Mouse (Mus musculus) gonadal fat pad, adult 2 months (tissue): ENCODE measurements around the gene Slc9a7. TPM values are rescaled to one million over a fixed set of nuclear protein-coding genes. Genes with fewer than 3 reads are reported as not detected.

ENCODE experiments used
- DNase-seq: peaks from one replicate; pipeline ENCODE4 v3.0.0-alpha.2; 2012; ENCODE audit warnings: low read depth
- polyA plus RNA-seq: library from polyadenylated mRNA; depleted of rRNA; stranded (reverse); fragments of >200 nt; gene quantifications from 2 replicates; pipeline ENCODE4 v1.2.3, GENCODE M21; 2012; rRNA removed

Slc9a7 gene
- polyA plus RNA-seq = 3.4 and 5.2 TPM in 2 replicates

DNA sequence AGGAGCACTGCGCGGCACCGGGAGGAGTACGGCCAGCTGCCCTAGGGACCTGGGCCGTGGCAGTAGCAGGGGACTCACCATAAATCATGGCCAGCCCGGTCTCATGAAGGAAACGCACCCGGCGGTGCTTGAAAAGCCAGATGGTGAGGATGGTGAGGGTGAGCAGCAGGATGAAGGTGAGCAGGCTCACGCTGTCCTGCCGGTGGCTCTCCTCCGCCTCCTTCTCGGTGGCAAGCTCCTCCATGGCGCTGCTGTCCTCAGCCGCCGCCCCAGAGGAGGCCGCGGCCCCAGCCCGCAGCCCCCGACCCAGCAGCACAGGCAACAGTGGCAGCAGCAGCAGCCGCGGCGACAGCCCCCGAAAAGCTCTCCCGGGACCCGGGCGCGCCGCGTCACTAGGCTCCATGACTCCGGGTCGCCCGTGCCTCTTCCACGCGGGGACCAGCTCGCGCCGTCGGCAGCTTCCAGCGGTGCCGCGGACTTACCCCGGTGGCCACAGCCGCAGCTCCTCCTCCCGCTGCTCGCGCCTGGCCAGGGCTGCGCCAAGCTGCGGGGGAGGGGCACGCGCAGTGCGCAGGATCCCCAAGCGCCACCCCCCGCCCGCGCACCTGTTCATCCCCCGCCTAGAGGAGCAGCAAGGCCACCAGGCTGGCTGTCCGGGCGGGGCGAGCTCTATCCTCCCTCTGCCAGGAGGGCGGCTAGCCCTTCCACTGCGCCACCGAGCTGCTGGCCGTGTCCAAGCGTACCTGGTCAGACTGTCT is at the start of gene Slc9a7:
TSS of gene Slc9a7 (minus strand) at position 526 of the 758 bp plus-strand sequence.
- peak; percentile 5 for DNase-seq

DNA sequence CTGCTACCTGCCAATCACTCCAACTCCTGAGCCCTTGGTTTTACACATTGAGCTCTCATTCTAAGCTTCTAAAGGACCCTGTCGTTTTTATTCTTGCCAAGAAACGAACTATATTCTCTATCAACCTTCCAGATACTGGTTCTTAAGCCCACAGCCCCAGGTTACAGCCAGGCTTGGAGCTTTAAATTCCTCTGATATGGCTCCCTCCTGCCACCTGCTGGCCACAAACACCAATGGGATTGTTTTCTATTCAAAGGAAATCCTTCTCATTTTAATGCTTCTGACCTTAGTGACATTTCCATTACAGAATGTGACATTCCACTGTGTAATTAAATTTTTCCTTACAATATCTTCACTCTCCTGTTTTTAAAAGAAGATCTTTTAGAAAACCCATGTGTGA is 44.1 kb upstream of the Slc9a7 start:
- no peak for DNase-seq

DNA sequence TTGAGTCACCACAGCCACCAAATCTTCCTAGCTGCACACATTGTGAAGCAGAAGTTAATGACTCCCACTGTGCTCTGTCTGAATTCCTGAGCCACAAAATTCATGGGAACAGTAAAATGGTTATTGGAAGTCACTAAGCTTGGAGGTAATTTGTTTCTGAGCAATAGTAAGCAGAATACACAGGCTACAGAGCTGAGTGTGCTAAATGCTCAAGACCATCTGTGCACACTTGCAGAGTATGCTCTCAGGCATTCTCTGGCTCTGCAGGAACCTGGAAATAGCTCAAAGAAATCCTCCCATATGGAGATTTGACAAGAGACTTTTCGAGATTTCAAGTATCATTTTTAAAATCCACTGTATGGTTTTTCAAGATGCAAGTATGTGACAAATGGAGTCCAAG is 41.1 kb upstream of the Slc9a7 start:
- no peak for DNase-seq

DNA sequence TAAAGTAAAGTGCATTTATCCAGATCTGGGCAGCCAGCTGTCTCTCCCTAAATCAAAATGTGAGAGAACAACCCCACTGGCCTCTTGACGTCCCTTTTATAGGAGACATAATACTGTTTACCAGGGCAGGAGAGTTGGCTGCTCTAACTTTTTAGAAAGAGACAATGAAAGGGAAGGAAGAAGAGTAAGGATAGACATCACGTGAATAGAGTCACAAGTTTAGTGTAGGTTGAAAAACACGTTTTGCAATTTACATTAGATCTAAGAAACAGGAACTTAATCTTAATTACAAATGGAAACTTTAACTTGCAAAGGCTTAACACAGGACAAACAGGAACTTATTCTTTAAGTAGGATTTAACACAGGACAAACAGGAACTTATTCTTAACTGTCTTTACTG is 15.6 kb upstream of the Slc9a7 start:
- no peak for DNase-seq

DNA sequence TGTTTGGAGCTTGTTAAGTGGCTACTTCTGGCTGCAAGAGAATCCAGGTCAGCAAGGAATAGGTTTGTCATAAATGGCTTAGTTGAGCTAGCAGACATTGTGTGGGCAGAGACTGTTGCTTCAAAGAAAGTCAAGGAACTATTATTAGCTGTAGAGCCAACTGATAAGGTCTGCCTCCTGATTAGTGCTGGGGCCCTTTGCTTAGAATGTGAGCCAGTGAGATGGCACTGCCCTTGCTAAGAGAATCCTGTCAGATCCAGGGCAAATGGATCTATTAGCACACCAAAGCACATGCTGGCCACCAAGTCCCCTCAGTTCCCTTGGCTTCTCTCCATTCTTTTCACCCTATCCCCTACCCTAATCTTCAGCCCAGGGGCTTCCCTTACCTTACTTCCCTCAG is 14.3 kb upstream of the Slc9a7 start:
- DNase-seq = no peak

DNA sequence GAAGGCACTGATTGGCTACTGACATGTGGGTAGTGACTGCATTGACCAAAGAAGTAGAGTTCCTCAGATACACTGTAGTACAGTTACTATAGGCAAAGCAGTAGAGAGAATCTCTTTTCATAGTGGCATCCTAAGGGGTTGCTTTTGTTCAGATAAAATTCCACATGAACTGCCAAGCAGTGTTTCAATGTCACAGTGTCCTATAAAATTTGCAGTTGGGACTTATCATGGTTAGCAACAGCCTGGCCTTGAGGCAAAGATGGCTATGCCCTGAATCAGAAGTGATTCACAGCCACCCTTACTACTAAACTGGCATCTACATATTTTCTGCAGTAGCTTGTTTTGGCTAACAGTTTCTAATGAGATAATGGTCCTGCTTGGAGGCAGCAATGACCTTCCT is 11.7 kb upstream of the Slc9a7 start:
- DNase-seq = no peak

DNA sequence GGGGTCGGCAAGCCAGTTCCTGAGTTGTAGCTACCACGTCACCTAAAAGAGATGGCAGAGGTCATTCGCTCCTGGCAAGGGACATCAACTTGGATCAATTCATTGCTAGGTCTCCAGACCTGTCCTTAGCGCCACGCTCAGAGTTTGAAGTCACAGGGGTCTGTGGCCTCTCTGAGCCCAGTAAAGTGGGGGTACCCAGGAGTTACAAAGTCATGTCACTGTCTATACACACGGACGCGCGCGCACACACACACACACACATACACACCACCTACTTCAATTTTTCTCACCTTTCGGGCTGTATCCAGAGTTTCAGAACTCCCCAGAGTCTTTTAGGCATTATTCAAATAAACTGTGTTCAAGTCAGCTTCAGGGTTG is 422 bp upstream of the Slc9a7 start:
- no peak for DNase-seq

DNA sequence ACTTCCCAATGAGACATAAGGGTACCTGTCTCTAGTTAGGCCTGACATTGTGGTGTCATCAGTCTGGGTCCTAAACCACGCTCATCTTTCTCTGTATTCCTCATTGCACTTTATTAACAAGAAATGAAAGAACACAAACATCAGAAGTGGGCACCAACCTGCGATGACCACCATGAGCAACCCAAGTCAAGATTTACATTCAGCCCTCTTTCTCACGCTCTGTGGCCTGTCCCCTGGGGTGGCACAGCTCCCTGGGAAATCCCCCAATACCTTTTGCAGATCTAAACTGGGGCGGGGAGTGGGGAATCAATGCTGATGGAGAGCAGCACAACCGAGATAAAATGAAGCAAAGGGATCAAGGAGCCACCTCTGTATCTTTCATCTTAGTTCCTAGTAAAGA is 892 bp downstream of the Slc9a7 start:
- no peak for DNase-seq

DNA sequence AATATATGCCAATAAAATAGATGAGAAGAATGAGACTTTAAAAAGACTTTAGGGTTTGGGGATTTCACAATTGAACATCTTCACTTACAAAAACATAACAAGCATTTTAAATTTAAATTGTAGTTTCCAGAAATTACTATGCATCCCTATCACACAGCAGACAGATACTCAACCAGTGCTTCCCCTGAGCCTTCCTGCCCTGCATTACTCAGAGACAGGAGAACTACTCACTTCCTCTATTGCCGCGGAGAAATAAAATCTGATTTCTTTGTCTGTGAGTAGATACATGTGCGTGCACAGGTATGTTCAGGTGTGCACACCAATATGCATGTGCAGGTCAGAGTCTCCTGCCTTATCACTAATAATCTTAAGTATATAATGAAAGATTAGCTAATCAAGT is 2.9 kb downstream of the Slc9a7 start:
- no peak for DNase-seq

DNA sequence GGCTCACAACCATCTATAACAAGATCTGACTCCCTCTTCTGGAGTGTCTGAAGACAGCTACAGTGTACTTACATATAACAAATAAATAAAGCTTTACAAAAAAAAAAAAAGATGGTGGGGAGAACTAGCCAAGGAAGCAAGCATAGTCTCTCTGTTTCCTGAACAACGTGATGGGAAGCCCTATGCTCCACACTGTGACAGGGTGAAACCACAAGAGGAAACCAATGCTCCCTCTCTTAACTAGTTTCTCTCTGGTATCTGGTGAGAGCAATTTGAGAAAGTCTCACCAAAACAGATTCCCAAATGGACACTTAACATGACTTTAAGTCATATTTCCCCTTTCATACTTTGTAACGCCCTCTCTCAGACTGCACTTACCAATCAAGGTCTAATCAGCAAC is 5.4 kb downstream of the Slc9a7 start:
- no peak for DNase-seq

DNA sequence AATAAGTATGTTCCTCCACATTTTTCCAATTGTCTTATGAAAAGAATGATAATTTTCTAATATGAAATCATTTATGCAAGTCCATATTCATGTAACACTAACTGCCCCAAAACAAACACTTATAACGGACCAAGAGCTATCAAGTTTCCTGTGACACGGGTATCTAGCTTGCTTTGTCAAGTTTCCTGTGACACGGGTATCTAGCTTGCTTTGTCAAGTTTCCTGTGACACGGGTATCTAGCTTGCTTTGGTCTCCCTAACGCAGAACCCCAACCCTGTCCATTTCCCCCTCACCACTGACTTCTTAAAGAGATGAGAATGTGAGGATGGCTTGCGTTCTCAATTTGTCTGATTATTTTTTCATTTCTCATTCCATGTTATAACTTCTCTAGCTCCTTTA is 12.2 kb downstream of the Slc9a7 start:
- no peak for DNase-seq

DNA sequence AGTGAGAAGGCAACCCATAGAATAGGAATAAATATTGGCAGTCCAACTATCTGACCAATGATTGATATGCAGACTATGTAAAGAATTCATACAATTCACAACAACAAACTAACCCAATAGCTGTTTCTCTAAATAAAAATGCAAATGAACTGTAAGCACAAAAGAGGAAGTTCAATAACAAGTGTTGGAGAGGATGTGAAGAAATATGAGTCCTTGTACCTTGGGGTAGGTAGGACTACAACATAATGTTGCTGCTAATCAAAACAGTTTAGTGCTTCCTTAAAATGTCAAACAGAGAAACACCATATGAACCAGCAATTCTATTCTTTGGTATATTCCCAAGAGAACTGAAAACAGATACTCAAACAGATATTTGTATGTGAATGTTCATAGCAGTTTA is 17.8 kb downstream of the Slc9a7 start:
- no peak for DNase-seq

DNA sequence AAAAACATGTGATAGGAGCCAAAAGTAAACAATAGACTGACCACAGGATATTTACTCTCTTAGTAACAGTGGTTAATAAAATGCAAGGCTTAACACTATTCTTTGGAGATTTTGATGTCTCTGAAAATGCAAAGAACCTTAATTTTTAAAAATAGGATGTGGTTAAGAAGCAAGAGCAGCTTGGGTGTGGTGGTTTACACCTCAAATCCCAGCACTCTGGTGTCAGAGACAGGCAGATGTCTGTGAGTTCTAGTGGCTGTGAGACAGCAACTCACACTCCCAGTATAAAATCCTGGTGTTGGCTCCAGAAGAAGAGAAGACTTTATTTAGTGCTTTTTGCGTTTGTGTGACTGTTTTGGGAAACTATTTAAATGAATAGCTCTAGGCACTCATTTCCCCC is 19.6 kb downstream of the Slc9a7 start:
- no peak for DNase-seq

DNA sequence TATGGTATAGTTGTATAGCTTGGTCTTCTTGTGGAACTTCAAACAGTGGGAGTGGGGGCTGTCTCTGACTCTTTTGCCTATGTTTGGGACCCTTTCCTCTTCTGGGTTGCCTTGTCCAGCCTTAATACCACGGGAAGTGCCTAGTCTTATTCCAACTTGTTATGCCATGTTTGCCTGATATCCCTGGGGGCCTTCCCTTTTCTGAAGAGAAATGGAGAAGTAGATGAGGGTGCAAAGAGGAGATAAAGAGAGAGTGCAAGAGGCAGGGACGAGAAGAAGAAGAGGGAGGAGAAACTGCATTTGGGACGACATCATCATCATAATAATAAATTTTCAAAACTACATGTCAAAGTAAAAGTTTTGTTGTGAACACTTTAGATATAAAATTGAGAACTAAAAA is 21.6 kb downstream of the Slc9a7 start:
- no peak for DNase-seq

DNA sequence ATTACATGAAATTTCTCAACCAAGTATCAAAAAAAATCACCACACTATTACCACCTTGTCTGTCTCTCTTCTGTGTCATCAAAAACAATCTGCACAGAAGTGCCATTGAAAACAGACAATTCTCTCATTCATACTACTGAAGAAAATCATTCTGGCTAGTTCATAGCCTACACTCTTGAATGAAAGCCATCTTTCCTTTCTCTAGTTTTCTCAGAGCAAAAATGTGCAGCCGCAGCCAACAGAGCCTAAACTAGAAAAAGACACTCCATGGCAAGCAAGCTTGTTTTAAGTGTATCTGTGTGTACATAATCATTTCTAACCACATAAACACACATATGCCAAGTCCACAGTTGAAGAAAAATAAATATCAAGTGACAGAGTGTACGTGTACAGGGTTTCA is 27.2 kb downstream of the Slc9a7 start:
- DNase-seq = no peak

DNA sequence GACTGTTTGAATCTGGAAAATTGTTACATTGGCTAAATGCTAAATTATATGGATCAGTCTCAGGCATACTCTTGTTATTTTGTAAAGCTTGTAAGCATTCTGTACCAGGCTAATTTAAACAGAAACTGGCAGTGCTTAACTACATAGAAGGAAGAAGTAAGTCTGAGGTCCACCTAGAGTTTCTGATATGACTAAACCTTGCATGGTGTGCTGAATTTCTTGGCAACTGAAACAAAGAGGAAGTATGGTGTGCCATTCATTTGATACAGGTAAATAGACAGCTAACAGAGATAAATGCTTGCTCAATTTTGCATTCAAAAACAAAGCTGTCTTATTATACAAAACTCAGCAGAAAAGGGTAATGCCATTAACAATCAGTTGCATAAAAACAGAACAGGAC is 63.5 kb downstream of the Slc9a7 start:
- DNase-seq = no peak

DNA sequence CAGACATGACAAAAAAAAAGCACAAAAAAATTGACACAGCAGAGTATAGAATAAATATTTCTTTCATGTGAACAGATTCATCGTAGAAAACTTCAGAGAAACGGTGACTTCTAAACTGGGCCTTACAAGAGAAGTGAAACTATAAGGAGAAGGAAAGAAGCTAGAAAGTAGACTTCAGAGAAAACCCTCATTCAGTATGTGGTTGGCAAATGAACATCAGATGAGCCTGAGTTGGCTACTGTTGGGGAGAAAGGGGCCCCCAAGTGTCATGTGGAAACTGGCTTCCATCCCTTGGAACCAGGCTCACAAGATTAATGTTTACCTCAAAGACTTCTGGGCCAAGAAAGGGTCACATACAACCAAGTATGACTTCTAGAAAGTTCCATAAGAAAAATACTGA is 70.1 kb downstream of the Slc9a7 start:
- no peak for DNase-seq

DNA sequence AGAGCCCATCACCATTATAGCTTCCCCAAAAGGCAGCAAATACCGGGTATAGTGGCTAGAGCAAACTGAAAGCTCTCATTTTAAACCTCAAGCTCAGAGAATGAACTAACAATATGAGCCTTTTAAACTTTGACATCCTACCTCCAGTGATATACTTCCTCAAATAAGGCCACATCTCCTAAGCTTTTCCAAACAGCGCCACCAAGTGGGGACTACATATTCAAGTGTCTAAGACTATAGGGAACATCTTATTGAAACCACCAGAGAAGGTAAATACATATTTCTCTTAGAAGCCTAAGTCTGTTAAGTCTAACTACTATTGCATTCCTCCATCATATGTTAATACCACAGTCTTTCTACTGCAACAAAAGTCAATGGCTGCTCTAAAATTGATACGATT is 106.0 kb downstream of the Slc9a7 start:
- DNase-seq = no peak

DNA sequence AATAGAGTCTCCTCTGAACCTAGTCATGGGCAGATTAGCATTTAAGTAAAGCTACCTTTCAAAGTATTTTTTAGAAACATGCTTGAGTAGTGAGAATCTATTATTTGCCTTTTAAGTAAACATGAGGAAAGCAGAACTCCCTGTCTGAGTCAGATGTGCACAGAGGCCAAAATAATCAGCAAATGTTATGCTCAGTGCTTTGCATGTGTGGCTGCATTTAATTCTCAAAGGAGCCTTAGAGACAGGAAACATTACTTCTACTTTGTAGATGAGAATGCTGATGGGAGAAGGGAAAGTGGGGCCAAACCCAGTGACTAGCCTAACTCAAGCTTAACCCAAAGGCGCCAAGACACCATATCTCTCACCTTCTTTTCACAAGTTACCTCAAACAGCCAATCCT is 114.8 kb downstream of the Slc9a7 start:
- no peak for DNase-seq

DNA sequence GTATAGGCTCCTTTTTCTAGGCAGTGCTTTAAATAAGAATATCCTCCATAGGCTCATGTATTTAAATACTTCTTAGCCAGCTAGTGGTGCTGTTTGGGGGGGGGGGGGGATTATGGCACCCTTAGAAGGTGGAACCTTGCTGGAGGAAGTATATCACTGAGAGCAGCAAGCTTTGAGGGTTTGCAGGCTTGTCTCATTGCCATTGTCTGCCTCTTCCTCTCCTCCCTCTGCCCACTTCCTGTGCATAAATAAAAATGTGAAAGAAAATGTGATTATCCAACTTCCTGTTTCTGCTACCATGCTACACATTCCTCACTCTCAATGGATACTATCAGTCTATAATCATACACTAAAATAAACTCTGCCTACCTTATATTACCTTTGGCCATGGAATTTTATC is 123.2 kb downstream of the Slc9a7 start:
- DNase-seq = no peak

DNA sequence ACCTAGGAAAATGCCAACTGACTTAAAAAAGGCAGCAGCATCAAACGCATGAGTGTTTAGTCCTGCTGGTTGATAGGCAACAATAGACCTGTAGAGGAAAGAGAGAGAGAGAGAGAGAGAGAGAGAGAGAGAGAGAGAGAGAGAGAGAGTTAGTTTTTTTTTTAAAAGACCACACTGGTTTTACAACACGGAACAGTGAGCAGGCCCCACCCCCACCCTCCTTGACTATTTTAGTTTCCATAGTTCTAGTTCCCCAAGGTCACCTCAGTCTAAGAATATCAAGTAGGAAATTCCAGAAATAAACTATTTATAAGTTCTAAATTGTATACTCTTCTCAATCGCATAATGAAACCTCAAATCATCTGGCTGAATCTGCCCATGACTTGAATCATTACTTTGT is 126.6 kb downstream of the Slc9a7 start:
- DNase-seq = no peak

DNA sequence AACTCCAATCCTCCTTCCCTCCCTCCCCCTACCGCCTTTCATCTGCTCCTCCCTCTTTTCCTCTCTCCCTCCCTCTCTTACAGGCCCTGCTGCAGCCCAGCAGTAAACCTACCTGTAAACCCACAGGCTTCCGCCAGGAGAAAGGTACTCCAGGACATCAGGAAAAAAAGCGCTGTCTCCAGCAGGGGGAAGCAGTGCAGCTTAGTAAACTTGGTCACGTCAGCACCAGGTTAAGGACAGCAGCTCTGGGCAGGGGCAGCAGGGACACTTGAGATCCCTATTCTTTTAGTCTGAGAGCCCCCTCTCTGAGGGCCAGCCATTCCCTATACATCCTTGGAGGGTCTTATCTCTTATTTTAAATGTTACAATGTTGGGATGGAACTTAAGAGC is 129.3 kb downstream of the Slc9a7 start:
- DNase-seq = no peak

DNA sequence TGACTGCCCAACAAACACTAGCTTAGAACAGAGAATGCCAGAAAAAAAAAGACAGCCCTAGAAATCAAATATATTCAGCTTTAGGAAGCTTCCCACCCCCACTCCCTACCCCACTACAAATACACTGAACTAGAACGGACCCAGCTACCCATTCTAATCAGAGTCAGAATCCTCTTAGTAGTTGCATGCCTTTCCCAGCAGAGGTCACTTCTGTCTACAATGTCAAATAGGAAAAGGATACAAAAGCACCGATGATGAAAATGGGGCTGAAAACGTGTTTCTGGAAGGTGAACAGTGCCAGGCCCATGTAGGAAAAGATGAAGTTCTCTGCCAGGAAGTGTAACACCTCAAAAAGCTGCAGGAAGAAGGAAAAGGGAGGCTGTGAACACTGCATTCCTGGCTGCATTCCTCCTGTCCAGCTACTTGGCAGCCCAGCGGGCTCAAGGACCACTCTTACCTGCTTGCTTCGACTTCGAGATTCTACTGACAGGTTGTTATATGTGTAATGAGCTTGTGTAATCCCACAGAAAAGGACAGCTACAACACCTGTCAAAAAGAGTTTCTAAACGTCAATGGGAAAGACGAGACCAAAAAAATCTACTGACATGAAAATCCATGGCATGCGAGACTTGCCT is 129.8 kb downstream of the Slc9a7 start:
- DNase-seq = no peak

DNA sequence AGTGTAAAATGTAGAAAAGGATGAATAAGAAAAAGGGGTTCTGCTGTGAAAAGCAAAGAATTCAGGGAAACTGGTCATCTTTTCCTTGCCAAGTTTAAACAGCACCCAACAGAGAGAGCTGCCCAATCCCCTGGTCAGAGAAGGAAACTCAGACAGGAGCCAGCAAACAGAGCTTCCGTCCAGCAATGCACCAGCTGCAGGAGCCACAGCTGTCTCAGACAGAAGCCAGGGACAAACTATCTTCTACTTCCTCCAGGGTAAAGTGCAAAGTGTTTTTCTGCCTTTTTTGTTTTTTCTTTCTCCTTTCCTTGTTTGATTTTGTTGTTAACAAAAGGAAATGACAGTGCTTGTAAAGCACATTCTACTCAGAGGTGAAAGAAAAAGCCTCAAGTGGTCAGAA is 131.3 kb downstream of the Slc9a7 start:
- no peak for DNase-seq
